Mouse (Mus musculus): ENCODE results near the gene Cyp2d22. TPM values are rescaled to one million over a fixed set of nuclear protein-coding genes. Genes with fewer than 3 reads are reported as not detected.

Cyp2d22 gene
- polyA plus RNA-seq, 1 experiment from 2014 or later, result 2.1 TPM

- ATAC-seq (ENCODE audit: low FRiP score), result no peak
- Histone ChIP-seq H3K27ac (replicated peaks) (no peak overlapping the region), H3K4me1 (peaks cover 30% of the 10 kb centered on the region), H3K4me3 (replicated peaks) (no peak overlapping the region), H3K9ac (replicated peaks) (no peak overlapping the region), H3K9me3 (replicated peaks) (no peaks in the 10 kb centered on the region), H3K27me3 (replicated peaks) (peaks cover 3% of the 10 kb centered on the region), H3K4me2 (no peak overlapping the region), H3K36me3 (peaks cover 29% of the 10 kb centered on the region)
- 98% methylated on average over 4 of the region's 4 CpGs for WGBS
Observed at GRCm38 (mm10) chr15:82335194-82335593, 44.9 kb downstream of the Cyp2d22 start.

- Histone ChIP-seq H3K27me3 (replicated peaks) (no peaks in the 10 kb centered on the region), H3K36me3 (peaks cover 10% of the 10 kb centered on the region; the same call in 1 of the 2 replicates), H3K9ac (replicated peaks) (no peak overlapping the region), H3K4me1 (no peaks in the 10 kb centered on the region), H3K9me3 (replicated peaks) (no peaks in the 10 kb centered on the region), H3K27ac (replicated peaks) (no peak overlapping the region), H3K4me3 (replicated peaks) (no peak overlapping the region), H3K4me2 (no peak overlapping the region)
- 69% methylated on average over 2 of the region's 2 CpGs for WGBS
- no peak for ATAC-seq (ENCODE audit: low FRiP score)
Observed at GRCm38 (mm10) chr15:82325382-82325781, 54.7 kb downstream of the Cyp2d22 start.

GRCm38 (mm10) chr15:82322195-82322594, 57.9 kb downstream of the Cyp2d22 start:
- Histone ChIP-seq H3K4me1 (no peaks in the 10 kb centered on the region), H3K27me3 (replicated peaks) (no peaks in the 10 kb centered on the region), H3K9ac (replicated peaks) (no peak overlapping the region), H3K9me3 (replicated peaks) (no peaks in the 10 kb centered on the region), H3K4me2 (no peak overlapping the region), H3K36me3 (no peaks in the 10 kb centered on the region), H3K27ac (replicated peaks) (no peak overlapping the region), H3K4me3 (replicated peaks) (no peak overlapping the region)
- ATAC-seq (ENCODE audit: low FRiP score), result no peak
- 71% methylated on average over 8 of the region's 8 CpGs for WGBS

Small RNAs within 50 kb of the gene (microRNA-seq; reads per million reads assigned to microRNA genes)
- not detected for gene Gm25990
- not detected for gene Gm27331
- not detected for gene Mir7684

Other genes starting within 250 kb of the Cyp2d22 start
- 187 and 190 TPM in 2 replicates for gene Srebf2, start 233.1 kb downstream of the Cyp2d22 start, polyA plus RNA-seq (2015; fragmentation: Nextera tagmentation; extraction: Ambion mirVana)
- 4.6 and 6.7 TPM in 2 replicates for gene Shisa8, start 167.4 kb downstream of the Cyp2d22 start, polyA plus RNA-seq (2015; fragmentation: Nextera tagmentation; extraction: Ambion mirVana)
- gene Tnfrsf13c, start 155.9 kb downstream of the Cyp2d22 start, polyA plus RNA-seq (2015; fragmentation: Nextera tagmentation; extraction: Ambion mirVana), result 0.66 and 0.90 TPM in 2 replicates
- gene Cenpm, start 135.5 kb downstream of the Cyp2d22 start, polyA plus RNA-seq (2015; fragmentation: Nextera tagmentation; extraction: Ambion mirVana), result 17.8 and 23.4 TPM in 2 replicates
- 13.0 and 18.4 TPM in 2 replicates for gene 1500009C09Rik, start 127.9 kb downstream of the Cyp2d22 start, polyA plus RNA-seq (2015; fragmentation: Nextera tagmentation; extraction: Ambion mirVana)
- gene Sept3, start 105.4 kb downstream of the Cyp2d22 start, polyA plus RNA-seq (2015; fragmentation: Nextera tagmentation; extraction: Ambion mirVana), result 338 and 367 TPM in 2 replicates
- 0.10 and 0.13 TPM in 2 replicates for gene Wbp2nl, start 81.3 kb downstream of the Cyp2d22 start, polyA plus RNA-seq (2015; fragmentation: Nextera tagmentation; extraction: Ambion mirVana)
- 33.4 and 41.8 TPM in 2 replicates for gene Naga, start 41.3 kb downstream of the Cyp2d22 start, polyA plus RNA-seq (2015; fragmentation: Nextera tagmentation; extraction: Ambion mirVana)
- 2.4 and 6.6 TPM in 2 replicates for gene Pheta2, start 41.3 kb downstream of the Cyp2d22 start, polyA plus RNA-seq (2015; fragmentation: Nextera tagmentation; extraction: Ambion mirVana)
- gene Smdt1, start 41.3 kb downstream of the Cyp2d22 start, polyA plus RNA-seq (2015; fragmentation: Nextera tagmentation; extraction: Ambion mirVana), result 392 and 440 TPM in 2 replicates
- 409 and 417 TPM in 2 replicates for gene Ndufa6, start 25.9 kb downstream of the Cyp2d22 start, polyA plus RNA-seq (2015; fragmentation: Nextera tagmentation; extraction: Ambion mirVana)
- not detected in 2 replicates for gene Cyp2d11, start 13.8 kb upstream of the Cyp2d22 start, polyA plus RNA-seq (2015; fragmentation: Nextera tagmentation; extraction: Ambion mirVana)
- not detected in 2 replicates for gene Cyp2d10, start 26.9 kb upstream of the Cyp2d22 start, polyA plus RNA-seq (2015; fragmentation: Nextera tagmentation; extraction: Ambion mirVana)
- not detected in 2 replicates for gene Cyp2d9, start 53.2 kb upstream of the Cyp2d22 start, polyA plus RNA-seq (2015; fragmentation: Nextera tagmentation; extraction: Ambion mirVana)
- not detected in 2 replicates for gene Cyp2d12, start 174.8 kb upstream of the Cyp2d22 start, polyA plus RNA-seq (2015; fragmentation: Nextera tagmentation; extraction: Ambion mirVana)
- gene Cyp2d34, start 240.7 kb upstream of the Cyp2d22 start, polyA plus RNA-seq (2015; fragmentation: Nextera tagmentation; extraction: Ambion mirVana), result not detected in 2 replicates

Measured in neural tube, embryonic 15.5 days (tissue).